Mouse (Mus musculus): Measurements from ENCODE around the gene Snf8.

DNA sequence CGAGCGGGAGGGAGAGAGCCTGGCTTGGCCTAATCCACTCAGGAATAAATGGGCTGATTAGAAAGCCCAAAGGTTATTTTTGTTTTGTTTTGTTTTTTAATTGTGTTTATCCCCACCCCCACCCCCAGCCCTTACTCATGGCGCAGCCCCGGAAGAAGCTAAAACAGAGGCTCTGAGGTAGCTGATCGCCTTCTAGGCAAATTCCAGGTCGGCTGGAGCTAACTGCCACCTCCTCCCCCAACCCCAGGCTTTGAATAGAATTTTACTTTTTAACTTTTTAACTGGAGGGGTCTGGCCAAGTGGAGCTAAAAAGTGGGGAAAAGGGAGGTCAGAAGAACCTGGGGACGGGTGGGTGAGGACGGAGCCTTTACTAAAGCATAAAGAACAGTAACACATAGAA is 44.8 kb upstream of the Snf8 start:
- no peak for TF ChIP-seq POLR2A (IDR thresholded peaks at IDR 0.05; ENCODE audit: control insufficient read depth, extremely low read depth, insufficient read depth, low read length, poor library complexity)
- TF ChIP-seq CTCF (IDR thresholded peaks at IDR 0.05; ENCODE audit: borderline replicate concordance, control insufficient read depth, extremely low read depth, insufficient read depth, low read length, poor library complexity): no peak

All from thymus, adult 2 months (tissue).